Mouse (Mus musculus): ENCODE measurements around the gene Sult1d1.
"Not testable (repeated sequence)": the region's sequence is repeated elsewhere in the genome, so short reads cannot be mapped to it uniquely, and the experiment has no call there.

The Sult1d1 gene

GRCm38 (mm10) chr5:87568845-87569244 lies at the start of gene Sult1d1:
Gene Sult1d1, minus strand, starts transcription at chr5:87569027.
- no peak for DNase-seq

- no peak for DNase-seq
These were observed 46.2 kb upstream of the Sult1d1 start for GRCm38 (mm10) chr5:87615128-87615390.

- DNase-seq: no peak
These were observed 45.7 kb upstream of the Sult1d1 start for GRCm38 (mm10) chr5:87614364-87615127.

- DNase-seq: no peak
These were observed 32.2 kb upstream of the Sult1d1 start for GRCm38 (mm10) chr5:87601018-87601417.

GRCm38 (mm10) chr5:87597891-87598290 lies 29.1 kb upstream of the Sult1d1 start:
- no peak for DNase-seq

DNA sequence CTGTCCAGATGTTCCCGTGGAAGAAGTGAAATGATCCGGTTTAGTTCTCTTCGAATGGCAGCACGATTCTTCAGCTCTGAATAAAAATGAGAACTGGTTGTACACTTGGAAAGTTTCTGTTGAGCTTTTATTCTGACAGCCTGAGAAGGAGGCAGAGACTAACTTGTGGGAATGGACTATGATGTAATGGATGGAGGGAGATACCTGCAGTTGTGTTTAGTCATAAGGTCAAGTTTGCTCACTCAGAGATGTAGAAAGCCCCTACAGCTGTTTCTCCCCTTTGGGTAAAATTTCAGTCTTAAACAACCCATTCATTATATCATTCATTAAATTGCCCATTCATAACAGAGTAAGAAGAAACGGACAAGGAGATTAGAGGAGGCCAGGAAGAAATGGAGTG lies 22.7 kb upstream of the Sult1d1 start, which contains the start of gene Sult1e1:
TSS of gene Sult1e1 (minus strand) at position 101 of the 400 bp plus-strand sequence.
- DNase-seq: no peak

GRCm38 (mm10) chr5:87589916-87590315 lies 21.1 kb upstream of the Sult1d1 start:
- no peak for DNase-seq

DNA sequence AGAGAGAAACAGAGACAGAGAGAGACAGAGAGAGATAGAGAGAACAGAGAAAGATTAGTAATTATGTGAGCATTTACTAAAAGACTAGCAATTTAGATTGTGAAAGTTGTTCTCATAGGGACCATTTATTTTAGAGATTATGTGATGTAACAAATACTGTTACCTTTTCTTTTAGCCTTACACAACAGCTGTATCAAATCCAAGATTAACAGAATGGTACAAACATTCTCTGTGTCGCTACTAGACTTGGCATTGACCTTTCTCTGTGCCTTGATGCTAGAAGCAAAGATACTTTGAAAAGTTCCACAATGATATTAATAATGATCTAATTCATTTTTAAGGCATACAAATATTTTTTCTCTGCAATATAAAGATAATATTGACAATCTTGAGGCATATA lies 11.6 kb upstream of the Sult1d1 start:
- DNase-seq: no peak

DNA sequence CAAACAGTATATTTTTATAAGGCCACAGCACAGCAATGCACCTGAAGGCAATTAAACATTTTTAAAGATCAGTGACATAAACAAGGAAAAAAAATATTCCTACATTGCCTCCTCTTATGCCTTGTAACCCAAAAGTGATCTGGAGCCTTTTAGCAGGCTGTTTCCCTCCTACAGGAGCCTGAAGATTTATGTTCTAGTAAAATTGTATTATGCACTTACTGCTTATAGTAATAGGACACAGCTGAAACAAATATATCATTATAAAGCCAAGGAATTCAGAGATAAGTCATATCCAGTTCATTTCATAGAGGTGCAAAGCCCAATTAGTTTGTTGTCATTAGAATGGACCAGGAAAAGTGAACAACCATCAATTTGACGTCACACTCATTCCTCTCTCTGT lies 5.3 kb upstream of the Sult1d1 start:
- no peak for DNase-seq

GRCm38 (mm10) chr5:87573490-87573889 lies 4.7 kb upstream of the Sult1d1 start:
- no peak for DNase-seq

DNA sequence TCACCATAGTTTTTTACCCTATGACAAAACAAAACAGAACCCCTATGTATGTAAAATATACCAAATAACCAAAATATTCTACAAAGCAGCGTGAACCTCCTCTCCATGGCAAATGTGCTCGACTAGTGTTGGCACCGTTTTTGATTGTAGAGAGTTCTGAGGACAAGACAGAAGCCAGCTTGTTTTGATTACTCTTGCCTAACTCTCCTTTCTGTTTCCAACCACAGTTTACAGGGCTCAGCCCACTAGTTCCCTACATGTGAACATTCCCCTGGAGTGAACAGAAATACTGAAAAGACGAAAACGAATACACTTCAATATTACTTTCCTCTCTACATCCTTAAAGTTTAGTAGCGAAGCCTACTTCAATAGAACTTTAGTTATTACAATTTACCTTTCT lies 4.0 kb upstream of the Sult1d1 start:
- no peak for DNase-seq

GRCm38 (mm10) chr5:87567306-87567705 lies 1.5 kb downstream of the Sult1d1 start:
- DNase-seq: no peak

DNA sequence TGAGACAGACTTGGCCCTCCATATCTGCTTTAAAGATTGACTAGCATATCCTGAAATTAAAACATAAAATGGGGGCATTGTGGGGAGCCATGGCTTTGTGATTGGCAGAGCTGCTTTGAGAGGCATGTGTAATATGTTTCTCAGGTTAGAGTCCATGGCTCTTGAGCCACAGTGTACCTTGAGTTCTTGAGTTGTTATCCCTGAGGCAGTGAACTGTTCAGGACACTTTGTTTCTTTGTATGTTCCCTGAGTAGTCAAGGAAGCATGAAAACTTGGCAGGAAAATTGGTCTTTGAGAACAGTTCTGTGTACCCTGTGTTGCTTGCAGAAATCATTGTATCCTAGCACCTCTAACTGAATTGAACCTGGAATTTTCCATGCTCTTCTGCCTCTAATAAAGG lies 5.9 kb downstream of the Sult1d1 start:
- no peak for DNase-seq

GRCm38 (mm10) chr5:87562526-87562925 lies 6.3 kb downstream of the Sult1d1 start:
- no peak for DNase-seq

- DNase-seq: no peak
These were observed 8.7 kb downstream of the Sult1d1 start for GRCm38 (mm10) chr5:87560145-87560544.

DNA sequence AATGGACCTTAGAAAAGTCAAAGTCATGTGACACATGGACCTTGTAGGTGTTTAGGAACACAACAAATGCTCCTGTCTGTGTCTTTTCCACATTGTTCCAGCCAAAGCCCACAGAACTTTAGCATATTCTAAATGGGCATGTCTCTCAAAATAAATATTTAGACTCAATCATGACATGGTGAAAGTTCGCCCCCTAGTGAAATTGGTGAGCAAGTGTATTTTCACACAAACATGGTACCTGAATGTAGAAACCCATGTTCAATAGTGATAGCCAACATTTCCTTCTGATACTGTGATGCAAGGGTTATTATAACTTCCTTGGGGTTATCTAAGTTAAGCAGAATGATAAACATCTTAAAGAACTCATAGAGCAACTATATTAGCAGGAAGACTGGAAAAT lies 17.9 kb downstream of the Sult1d1 start:
- DNase-seq: no peak

DNA sequence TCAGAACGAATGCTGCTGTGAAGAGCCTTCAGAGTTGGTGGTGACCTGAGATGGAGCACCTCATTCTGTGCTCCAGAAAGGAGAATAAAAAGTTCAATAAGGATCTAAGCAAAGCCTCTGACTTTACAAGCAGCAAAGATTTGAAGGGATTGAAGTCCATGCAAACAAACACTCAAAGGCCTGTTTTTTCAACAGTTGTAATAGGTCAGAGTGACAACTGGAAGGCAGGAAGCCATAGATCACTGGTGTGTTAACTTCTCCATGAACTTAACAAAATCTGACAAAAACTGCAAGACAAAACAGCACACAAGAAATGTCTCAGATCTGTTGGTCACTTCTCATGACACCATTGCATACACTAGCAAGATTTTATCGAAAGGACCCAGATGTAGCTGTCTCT lies 30.7 kb downstream of the Sult1d1 start, which contains the start of gene Sult1b1:
TSS of gene Sult1b1 (minus strand) at position 85 of the 400 bp plus-strand sequence.
- DNase-seq: no peak

- DNase-seq: no peak
These were observed 32.7 kb downstream of the Sult1d1 start for GRCm38 (mm10) chr5:87535994-87536644.

- no peak for DNase-seq
These were observed 36.5 kb downstream of the Sult1d1 start for GRCm38 (mm10) chr5:87532288-87532687.

- not testable (repeated sequence) for DNase-seq
These were observed 45.3 kb downstream of the Sult1d1 start for GRCm38 (mm10) chr5:87523561-87523960.

DNA sequence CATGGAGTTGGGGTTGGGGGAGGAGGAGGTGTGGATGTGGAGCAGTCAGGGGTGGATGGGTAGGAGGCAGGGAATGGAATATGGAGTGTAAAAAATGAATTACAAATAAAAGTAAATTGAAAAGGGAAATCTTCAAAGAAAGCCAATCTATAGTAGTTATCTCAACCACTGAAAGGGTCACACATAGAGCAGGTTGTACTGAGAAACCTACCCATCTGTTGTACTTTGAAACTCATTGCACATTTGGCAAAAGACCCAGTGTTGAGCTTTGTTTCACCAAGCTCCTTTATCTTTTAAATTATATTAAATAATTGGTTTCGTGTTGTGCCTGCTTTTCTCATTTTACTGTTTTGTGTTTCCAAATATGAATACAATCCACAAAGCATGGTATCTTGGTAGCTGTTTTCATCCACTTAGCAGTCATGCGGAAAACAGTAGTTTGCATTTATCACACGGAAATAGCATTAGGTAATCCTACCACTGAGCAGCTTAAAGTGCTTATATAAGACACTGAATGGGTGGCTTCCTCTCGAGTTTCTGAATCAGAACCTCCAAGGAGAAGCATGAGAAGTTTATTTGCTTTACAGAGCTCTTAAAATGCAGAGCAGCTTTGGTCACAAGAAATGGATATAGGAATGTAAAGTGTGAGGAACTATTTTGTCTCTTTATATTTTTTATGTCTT lies 62.9 kb downstream of the Sult1d1 start:
- DNase-seq: no peak
